Mouse (Mus musculus): Measurements from ENCODE around the gene Tnfrsf8. TPM values are rescaled to one million over a fixed set of nuclear protein-coding genes. Genes with fewer than 3 reads are reported as not detected.

Gene Tnfrsf8
- polyA plus RNA-seq, 2 experiments = 0.02 to 0.05 TPM

- ATAC-seq (ENCODE audit: insufficient read depth) = no peak
- H3K9me3 ChIP-seq (ENCODE audit: control insufficient read depth, low read length) = no peaks in the 10 kb centered on the region
- WGBS (ENCODE audit: insufficient replicate concordance) = 41% methylated on average over 1 of the region's 1 CpGs
Measured at GRCm38 (mm10) chr4:145336019-145336418, 21.1 kb upstream of the Tnfrsf8 start.

DNA sequence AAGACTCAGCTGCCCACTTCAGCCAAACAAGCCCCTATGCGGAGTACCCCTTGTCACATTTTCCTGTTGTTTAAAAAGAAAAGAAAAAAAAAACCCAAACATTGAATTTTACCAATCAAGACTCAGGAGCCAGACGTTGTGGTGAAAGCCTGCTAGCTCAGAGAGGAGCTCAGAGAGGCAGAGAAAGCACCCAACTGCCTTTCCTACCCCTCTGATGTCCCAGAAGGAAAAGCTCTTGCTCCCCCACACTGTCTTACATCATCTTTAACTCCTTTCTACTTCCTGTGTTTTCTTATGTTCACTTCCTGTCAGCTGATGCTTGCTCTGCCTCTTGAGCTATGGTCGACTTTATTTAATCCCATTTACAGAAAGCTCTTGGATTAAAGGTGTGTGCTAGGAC, 8.7 kb upstream of the Tnfrsf8 start:
- no peaks in the 10 kb centered on the region for H3K36me3 ChIP-seq (replicated peaks; ENCODE audit: control insufficient read depth, insufficient read depth, low read depth)
- no peak overlapping the region for H3K4me3 ChIP-seq (ENCODE audit: insufficient read depth in 1 of 2, low read depth in 2 of 2, low read length in 2 of 2)
- H3K4me1 ChIP-seq (replicated peaks; ENCODE audit: control insufficient read depth in 2 of 2, insufficient read depth in 2 of 2, low read length in 1 of 2) = no peaks in the 10 kb centered on the region
- H3K27me3 ChIP-seq (ENCODE audit: control insufficient read depth, insufficient read depth, low read length) = no peaks in the 10 kb centered on the region
- 39% methylated on average over 3 of the region's 3 CpGs for WGBS (ENCODE audit: insufficient replicate concordance)
- no peak for DNase-seq (ENCODE audit: low read depth in 3 of 3, low spot score in 3 of 3)
- no peak overlapping the region for H3K9ac ChIP-seq (replicated peaks)
- TF ChIP-seq EP300 (IDR thresholded peaks at IDR 0.05; ENCODE audit: low read depth) (no peak), CTCF (IDR thresholded peaks at IDR 0.05; ENCODE audit: low read depth) (no peak)
- H3K4me2 ChIP-seq (ENCODE audit: low read depth) = no peak overlapping the region
- no peak overlapping the region for H3K27ac ChIP-seq
- ATAC-seq (ENCODE audit: insufficient read depth) = no peak
- no peaks in the 10 kb centered on the region for H3K9me3 ChIP-seq (ENCODE audit: control insufficient read depth, low read length)

More at GRCm38 (mm10) chr4:145336019-145336418, 21.1 kb upstream of the Tnfrsf8 start:
- Histone ChIP-seq H3K27ac (no peak overlapping the region), H3K4me3 (ENCODE audit: insufficient read depth in 1 of 2, low read depth in 2 of 2, low read length in 2 of 2) (no peak overlapping the region), H3K4me1 (replicated peaks; ENCODE audit: control insufficient read depth in 2 of 2, insufficient read depth in 2 of 2, low read length in 1 of 2) (no peaks in the 10 kb centered on the region), H3K36me3 (replicated peaks; ENCODE audit: control insufficient read depth, insufficient read depth, low read depth) (no peaks in the 10 kb centered on the region), H3K9ac (replicated peaks) (no peak overlapping the region), H3K27me3 (ENCODE audit: control insufficient read depth, insufficient read depth, low read length) (no peaks in the 10 kb centered on the region), H3K4me2 (ENCODE audit: low read depth) (no peak overlapping the region)
- TF ChIP-seq EP300 (IDR thresholded peaks at IDR 0.05; ENCODE audit: low read depth) (no peak), CTCF (IDR thresholded peaks at IDR 0.05; ENCODE audit: low read depth) (no peak)
- DNase-seq (ENCODE audit: low read depth in 3 of 3, low spot score in 3 of 3) = no peak

- Histone ChIP-seq H3K4me2 (ENCODE audit: low read depth) (no peak overlapping the region), H3K4me3 (ENCODE audit: insufficient read depth in 1 of 2, low read depth in 2 of 2, low read length in 2 of 2) (no peak overlapping the region), H3K27ac (no peak overlapping the region), H3K27me3 (ENCODE audit: control insufficient read depth, insufficient read depth, low read length) (no peaks in the 10 kb centered on the region), H3K9ac (replicated peaks) (no peak overlapping the region), H3K36me3 (replicated peaks; ENCODE audit: control insufficient read depth, insufficient read depth, low read depth) (no peaks in the 10 kb centered on the region), H3K9me3 (ENCODE audit: control insufficient read depth, low read length) (no peaks in the 10 kb centered on the region), H3K4me1 (replicated peaks; ENCODE audit: control insufficient read depth in 2 of 2, insufficient read depth in 2 of 2, low read length in 1 of 2) (no peaks in the 10 kb centered on the region)
- TF ChIP-seq EP300 (IDR thresholded peaks at IDR 0.05; ENCODE audit: low read depth) (no peak), CTCF (IDR thresholded peaks at IDR 0.05; ENCODE audit: low read depth) (no peak)
- ATAC-seq (ENCODE audit: insufficient read depth) (no peak), DNase-seq (ENCODE audit: low read depth in 3 of 3, low spot score in 3 of 3) (no peak)
- 55% methylated on average over 8 of the region's 8 CpGs for WGBS (ENCODE audit: insufficient replicate concordance)
Measured at GRCm38 (mm10) chr4:145322995-145323627, 8.1 kb upstream of the Tnfrsf8 start.

DNA sequence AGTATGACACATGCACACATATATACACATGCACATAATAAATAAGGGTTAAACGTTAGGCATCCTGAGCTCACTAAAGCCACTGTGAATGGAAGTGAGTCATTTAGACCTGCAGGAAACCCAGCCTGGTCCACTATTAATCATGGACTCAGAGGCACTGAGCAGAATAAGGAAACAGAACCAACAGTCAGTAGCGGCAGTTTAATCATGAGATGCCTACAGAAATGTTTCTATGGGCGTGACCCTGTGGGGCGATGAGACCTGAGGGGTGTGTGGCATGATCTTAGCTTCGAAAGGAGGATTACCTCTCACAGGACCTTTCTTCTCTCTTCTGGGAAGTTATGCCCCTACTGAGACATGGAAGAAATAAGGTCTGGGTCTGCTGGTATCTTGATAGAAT, 7.2 kb upstream of the Tnfrsf8 start:
- no peak for ATAC-seq (ENCODE audit: insufficient read depth)
- 54% methylated on average over 5 of the region's 5 CpGs for WGBS (ENCODE audit: insufficient replicate concordance)

GRCm38 (mm10) chr4:145320624-145321023, 5.7 kb upstream of the Tnfrsf8 start:
- Histone ChIP-seq H3K4me3 (ENCODE audit: insufficient read depth in 1 of 2, low read depth in 2 of 2, low read length in 2 of 2) (no peak overlapping the region), H3K27ac (no peak overlapping the region), H3K4me1 (replicated peaks; ENCODE audit: control insufficient read depth in 2 of 2, insufficient read depth in 2 of 2, low read length in 1 of 2) (no peaks in the 10 kb centered on the region), H3K4me2 (ENCODE audit: low read depth) (no peak overlapping the region), H3K36me3 (replicated peaks; ENCODE audit: control insufficient read depth, insufficient read depth, low read depth) (no peaks in the 10 kb centered on the region), H3K27me3 (ENCODE audit: control insufficient read depth, insufficient read depth, low read length) (no peaks in the 10 kb centered on the region; the same call in none of the 2 replicates), H3K9ac (replicated peaks) (no peak overlapping the region), H3K9me3 (ENCODE audit: control insufficient read depth, low read length) (no peaks in the 10 kb centered on the region)
- DNase-seq (ENCODE audit: low read depth in 3 of 3, low spot score in 3 of 3) (no peak), ATAC-seq (ENCODE audit: insufficient read depth) (no peak)
- 59% methylated on average over 4 of the region's 4 CpGs for WGBS (ENCODE audit: insufficient replicate concordance)
- TF ChIP-seq CTCF (IDR thresholded peaks at IDR 0.05; ENCODE audit: low read depth) (no peak), EP300 (IDR thresholded peaks at IDR 0.05; ENCODE audit: low read depth) (no peak)

More for the DNA sequence above, 7.2 kb upstream of the Tnfrsf8 start:
- H3K27ac ChIP-seq = no peak overlapping the region
- no peak overlapping the region for H3K4me3 ChIP-seq (ENCODE audit: insufficient read depth in 1 of 2, low read depth in 2 of 2, low read length in 2 of 2)
- no peaks in the 10 kb centered on the region for H3K36me3 ChIP-seq (replicated peaks; ENCODE audit: control insufficient read depth, insufficient read depth, low read depth)
- no peak for DNase-seq (ENCODE audit: low read depth in 3 of 3, low spot score in 3 of 3)
- H3K27me3 ChIP-seq (ENCODE audit: control insufficient read depth, insufficient read depth, low read length) = no peaks in the 10 kb centered on the region
- no peak overlapping the region for H3K9ac ChIP-seq (replicated peaks)
- no peaks in the 10 kb centered on the region for H3K4me1 ChIP-seq (replicated peaks; ENCODE audit: control insufficient read depth in 2 of 2, insufficient read depth in 2 of 2, low read length in 1 of 2)
- H3K9me3 ChIP-seq (ENCODE audit: control insufficient read depth, low read length) = no peaks in the 10 kb centered on the region
- TF ChIP-seq CTCF (IDR thresholded peaks at IDR 0.05; ENCODE audit: low read depth) = no peak
- TF ChIP-seq EP300 (IDR thresholded peaks at IDR 0.05; ENCODE audit: low read depth) = no peak
- H3K4me2 ChIP-seq (ENCODE audit: low read depth) = no peak overlapping the region

All from liver, embryonic 14.5 days (tissue).